Mouse (Mus musculus) olfactory bulb, adult 2 months (tissue): Measurements from ENCODE around the gene Olfr160.

Experiments
- CTCF ChIP-seq: fragments of 200-500 bp; IDR thresholded peaks from 2 replicates; pipeline ENCODE4 v1.5.1; 2012; ENCODE audit warnings: low read depth, mild to moderate bottlenecking, low read length, moderate library complexity; ENCODE audit not compliant: insufficient read depth
- POLR2A ChIP-seq: fragments of 200-500 bp; IDR thresholded peaks from 2 replicates; pipeline ENCODE4 v1.6.1; 2012; ENCODE audit warnings: mild to moderate bottlenecking, low read depth, low read length, moderate library complexity; ENCODE audit not compliant: insufficient read depth

GRCm38 (mm10) chr9:37761728-37762127 is 45.7 kb upstream of the Olfr160 start:
- no peak for TF ChIP-seq CTCF
- TF ChIP-seq POLR2A = no peak
